Mouse (Mus musculus): Measurements from ENCODE around the gene Shisa4.

The Shisa4 gene

DNA sequence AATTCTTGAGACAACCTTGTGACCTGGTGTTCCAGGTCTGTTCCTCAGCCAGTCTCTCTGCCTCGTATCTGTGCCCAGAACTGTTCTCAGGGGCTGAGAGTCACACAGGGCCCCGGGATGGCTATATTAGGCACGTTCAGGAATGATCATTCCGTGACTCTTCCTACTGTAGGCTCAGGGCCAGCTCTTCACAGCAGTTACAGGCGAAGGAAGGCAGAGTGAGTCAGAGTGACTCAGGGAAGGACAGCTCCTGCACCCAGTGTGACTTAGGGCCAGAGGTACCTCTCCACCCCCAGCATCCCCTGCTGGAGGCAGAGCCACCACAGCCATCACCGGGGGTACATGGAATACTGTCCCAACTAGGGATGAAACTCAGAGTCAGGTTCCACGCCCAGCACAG, 8.0 kb downstream of the Shisa4 start:
- no peak for DNase-seq (ENCODE audit: low spot score in 2 of 2)

DNA sequence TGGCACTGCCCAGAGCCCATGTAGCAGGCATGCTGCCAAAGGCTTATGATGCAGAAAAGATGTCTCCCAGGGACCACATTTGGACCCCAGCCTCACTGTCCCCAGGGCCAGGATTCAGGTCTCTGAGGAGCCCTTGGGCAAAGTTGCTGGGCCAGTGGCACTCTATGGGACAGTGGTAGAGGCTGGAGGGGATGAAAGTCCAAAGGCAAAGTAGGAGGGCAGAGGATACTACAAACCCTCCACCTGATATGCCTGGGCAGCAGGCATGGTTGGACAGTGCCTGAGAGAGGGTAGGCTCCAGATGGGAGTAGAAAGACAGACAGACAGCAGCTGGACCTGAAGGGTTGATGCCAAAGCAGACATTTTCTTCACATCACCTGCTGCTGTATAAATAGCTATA, 8.7 kb downstream of the Shisa4 start:
- DNase-seq (ENCODE audit: low spot score in 2 of 2): no peak

DNA sequence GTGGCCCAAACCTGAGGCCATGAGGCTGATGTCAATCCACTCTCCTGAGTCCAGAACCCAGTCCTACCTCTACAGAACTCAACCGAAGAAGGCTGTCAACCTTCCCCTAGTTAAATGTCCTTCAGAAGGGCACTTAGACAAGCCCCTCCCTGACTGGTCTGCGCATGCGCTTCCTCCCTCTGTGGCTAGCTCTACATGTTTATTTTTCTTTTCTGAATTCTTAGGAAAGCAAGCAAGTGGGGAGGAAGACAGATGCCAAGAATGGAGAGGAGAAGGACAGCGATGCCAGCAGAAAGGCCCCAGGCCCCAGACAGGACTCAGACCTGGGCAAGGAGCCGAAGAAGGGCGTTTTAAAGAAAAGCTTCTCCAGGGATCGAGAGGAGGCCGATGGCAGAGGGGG, 11.6 kb downstream of the Shisa4 start:
- no peak for DNase-seq (ENCODE audit: low spot score in 2 of 2)

DNA sequence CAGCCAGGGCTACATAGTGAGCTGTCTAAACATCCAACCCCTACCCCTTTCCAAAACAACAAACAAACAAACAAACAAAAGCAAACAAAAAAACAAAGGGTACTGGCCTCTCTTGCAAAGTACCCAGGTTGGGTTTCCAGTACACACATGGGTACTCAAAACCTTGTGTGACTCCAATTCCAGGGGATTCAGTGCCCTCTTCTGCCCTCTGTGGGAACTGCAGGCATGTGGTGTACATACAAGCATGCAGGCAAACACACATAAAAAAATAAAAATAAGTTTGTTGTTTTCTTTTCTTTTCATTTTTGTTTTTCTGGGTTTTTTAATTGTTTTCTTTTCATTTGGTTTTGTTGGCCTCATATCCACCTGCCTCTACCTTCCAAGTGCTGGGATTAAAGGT, 12.9 kb downstream of the Shisa4 start:
- no peak for DNase-seq (ENCODE audit: low spot score in 2 of 2)

DNA sequence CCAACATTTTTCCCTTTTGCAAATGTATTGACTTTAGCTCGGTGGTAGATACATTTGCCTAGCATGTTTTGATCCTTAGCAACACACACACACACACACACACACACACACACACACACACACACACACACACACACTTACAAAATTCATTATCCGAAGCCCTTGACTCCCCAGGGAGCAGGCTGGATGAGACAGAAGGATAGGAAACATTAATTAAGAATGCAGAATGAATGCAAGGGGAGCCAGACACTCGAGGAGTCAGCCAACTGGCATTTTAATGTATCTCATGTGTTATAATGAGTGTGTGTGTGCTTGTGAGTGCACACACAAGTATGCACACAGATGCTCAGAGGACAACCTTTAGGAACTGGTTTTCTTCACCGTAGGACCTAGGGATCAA, 13.5 kb downstream of the Shisa4 start:
- no peak for DNase-seq (ENCODE audit: low spot score in 2 of 2)

DNA sequence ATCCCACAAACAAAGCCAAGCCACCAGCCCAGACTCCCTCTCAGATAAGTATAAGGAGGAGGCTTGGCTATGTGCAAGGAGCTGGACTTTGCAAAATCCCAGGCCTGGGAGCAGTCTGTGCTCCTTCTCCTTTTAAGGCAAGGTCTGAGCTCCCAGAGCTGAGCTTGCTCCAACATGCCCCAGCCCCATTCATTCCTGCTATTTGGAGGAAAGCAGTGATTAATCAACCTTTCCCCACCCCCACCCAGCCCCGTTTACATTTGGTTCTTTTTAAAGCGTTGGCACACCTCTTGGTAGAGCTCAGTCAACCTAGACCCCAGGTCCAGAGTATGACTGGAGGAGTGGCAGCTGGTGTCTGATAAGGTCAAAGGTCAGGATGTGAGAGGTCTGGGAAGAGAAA, 16.0 kb downstream of the Shisa4 start:
- no peak for DNase-seq (ENCODE audit: low spot score in 2 of 2)

DNA sequence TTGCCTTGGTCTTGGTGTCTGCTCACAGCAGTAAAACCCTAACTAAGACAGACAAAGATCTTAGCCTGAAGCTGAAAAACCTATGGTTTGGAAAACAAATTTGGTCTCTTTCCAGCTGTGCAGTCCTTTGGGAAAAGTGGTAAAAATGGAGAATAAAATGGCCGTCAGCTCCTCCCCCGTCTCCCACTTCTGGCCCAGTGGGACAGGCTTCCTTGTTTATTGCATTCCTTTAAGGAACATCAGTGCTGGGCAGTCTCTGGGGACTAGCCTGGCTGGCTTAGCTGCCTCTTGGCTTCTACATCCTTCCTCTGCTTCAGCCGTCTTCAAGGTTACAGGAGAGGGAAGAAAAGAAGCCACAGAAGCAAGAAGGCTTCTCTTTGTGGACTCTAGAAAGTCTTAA, 23.1 kb downstream of the Shisa4 start:
- DNase-seq (ENCODE audit: low spot score in 2 of 2): no peak

GRCm38 (mm10) chr1:135347498-135348169, 27.4 kb downstream of the Shisa4 start:
- peak in 1 of 2 experiments; percentile 17 for DNase-seq (ENCODE audit: low spot score in 2 of 2)

GRCm38 (mm10) chr1:135346891-135347290, 28.1 kb downstream of the Shisa4 start:
- no peak for DNase-seq (ENCODE audit: low spot score in 2 of 2)

GRCm38 (mm10) chr1:135344026-135344425, 31.0 kb downstream of the Shisa4 start:
- DNase-seq (ENCODE audit: low spot score in 2 of 2): no peak

DNA sequence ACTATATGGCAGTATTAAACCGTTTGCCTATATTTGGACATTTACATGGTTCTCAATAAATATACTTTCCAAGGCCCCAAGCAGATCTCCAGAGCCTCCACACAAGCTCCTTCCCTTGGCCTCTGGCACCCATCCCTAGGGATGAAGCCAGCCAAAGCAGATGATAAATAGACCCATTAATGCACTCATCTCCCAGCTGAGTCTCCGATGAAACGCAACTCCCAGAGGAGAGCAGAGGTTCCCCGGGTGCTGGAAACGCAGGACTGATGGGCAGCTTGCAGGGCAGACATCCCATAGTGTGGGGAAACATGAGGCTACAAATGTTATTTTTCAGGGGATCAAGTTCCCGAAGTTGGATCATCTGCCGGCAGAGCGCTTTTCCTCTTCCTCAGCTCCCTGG, 33.1 kb downstream of the Shisa4 start:
- no peak for DNase-seq (ENCODE audit: low spot score in 2 of 2)

DNA sequence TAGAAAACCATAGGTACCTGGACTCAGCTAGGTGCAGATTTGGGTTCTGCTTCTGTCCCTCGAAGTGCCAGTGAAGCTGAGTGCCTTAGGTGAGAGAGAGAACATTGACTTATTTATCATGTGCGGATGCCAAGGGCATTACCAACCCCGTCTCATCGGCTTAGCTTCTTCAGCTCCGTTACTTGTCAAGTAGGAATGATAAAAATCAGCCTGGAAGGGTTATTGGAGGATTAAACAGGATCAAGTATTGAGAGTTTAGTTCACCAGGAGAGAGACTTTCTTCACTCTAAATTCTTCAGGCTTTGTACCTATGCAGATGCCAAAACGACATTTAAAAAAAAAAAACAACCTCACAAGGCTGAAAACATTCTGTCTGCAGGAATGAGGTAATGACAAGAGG, 44.5 kb downstream of the Shisa4 start:
- no peak for DNase-seq (ENCODE audit: low spot score in 2 of 2)

DNA sequence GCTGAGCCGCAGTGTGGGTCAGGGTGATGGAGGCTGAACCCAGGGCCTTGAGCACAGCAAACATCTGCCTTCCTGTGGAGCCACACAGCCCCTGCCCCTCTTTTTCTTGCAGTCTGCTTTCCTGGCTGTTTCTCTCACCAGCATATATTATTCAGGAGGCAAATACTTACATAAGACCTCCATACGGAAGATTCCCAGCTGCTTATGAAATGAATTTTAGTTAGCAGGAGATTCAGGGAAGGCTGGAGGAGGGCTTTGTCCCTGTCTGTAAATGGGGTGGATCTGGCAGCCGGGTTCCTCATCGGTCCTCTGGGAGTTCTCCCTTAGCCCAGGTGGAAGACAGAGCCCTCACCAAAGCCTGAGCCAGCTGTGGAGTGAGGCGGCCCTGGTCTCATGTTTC, 46.7 kb downstream of the Shisa4 start:
- DNase-seq (ENCODE audit: low spot score in 2 of 2): peak; percentile 22

GRCm38 (mm10) chr1:135325934-135326333, 49.1 kb downstream of the Shisa4 start:
- no peak for DNase-seq (ENCODE audit: low spot score in 2 of 2)

DNA sequence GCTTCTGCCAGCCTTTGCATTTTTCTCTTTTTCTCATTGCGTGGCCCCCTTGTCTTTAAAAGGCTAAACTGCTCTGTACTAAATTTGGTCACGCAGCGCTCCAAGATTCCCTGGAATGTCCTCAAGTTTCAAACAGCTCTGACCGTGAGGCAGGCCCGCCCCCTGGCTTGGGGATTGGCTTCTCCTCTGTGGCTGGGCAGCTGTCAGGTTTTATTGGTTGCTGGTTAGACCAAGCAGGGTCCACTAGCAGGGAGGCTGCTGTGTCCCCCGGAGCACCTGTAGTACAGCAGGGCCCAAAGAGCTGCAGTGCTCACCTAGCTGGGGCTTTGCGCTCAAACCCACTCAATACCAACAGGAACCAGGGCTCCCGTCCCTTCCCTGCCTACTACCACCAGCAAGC, 50.5 kb downstream of the Shisa4 start, which contains the start of gene Lmod1:
TSS of gene Lmod1 (plus strand) at position 237 of the 400 bp plus-strand sequence.
- DNase-seq (ENCODE audit: low spot score in 2 of 2): no peak

DNA sequence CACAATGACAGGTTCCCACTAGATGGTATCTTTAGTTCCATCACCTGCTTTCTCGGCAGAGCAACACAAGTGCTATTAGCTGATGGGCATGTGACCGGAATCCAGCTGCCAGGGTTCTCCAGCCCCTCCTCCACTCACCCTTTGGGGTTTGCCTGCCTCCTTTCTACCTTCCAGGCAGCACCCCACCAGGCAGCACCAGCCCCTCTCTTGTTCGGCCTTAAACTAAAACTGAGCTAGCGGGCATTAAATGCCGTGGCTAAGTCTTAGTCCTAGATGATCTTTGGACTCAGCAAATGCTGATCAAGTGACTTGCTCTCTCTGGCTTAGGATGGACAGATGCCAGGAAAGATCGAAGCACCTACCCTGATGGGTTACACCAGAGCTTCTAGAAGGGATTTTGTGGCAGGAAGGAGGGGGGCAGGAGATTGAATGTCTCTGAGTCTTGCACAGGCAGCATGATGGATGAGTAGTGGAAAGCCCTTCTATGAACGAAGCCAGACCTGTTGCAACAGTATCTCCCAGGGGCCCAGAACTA, 51.6 kb downstream of the Shisa4 start:
- no peak for DNase-seq (ENCODE audit: low spot score in 2 of 2)
